Mouse (Mus musculus): ENCODE measurements around the gene Zfp708.

- TF ChIP-seq CTCF (IDR thresholded peaks at IDR 0.05; ENCODE audit: low read depth) (no peak), EP300 (IDR thresholded peaks at IDR 0.05; ENCODE audit: low read depth) (no peak)
Observed at GRCm38 (mm10) chr13:67107681-67108080, 9.9 kb upstream of the Zfp708 start.
